Mouse (Mus musculus) cortical plate, adult 2 months (tissue): ENCODE results near the gene Msi2. TPM values are rescaled to one million over a fixed set of nuclear protein-coding genes. Genes with fewer than 3 reads are reported as not detected.

Source experiments
- H3K27ac ChIP-seq: fragments of 200-500 bp; 2 replicates; pipeline ENCODE4 v1.5.1; 2012; ENCODE audit warnings: low read length, control low read depth, inconsistent platforms; ENCODE audit not compliant: insufficient read depth
- H3K4me1 ChIP-seq: fragments of 200-500 bp; 2 replicates; pipeline ENCODE4 v1.6.1; 2011; ENCODE audit warnings: low read length; ENCODE audit not compliant: control insufficient read depth, insufficient read depth
- H3K4me3 ChIP-seq: fragments of 200-500 bp; 2 replicates; pipeline ENCODE4 v1.5.1; 2011; ENCODE audit warnings: mild to moderate bottlenecking, low read length, control low read depth; ENCODE audit not compliant: insufficient read depth
- CTCF ChIP-seq: fragments of 200-500 bp; IDR thresholded peaks from 2 replicates; pipeline ENCODE4 v1.5.1; 2011; ENCODE audit warnings: mild to moderate bottlenecking, control low read depth, low read length; ENCODE audit not compliant: insufficient read depth; ENCODE audit errors: extremely low read depth
- POLR2A ChIP-seq: fragments of 200-500 bp; IDR thresholded peaks from 2 replicates; pipeline ENCODE4 v1.6.1; 2011; ENCODE audit warnings: mild to moderate bottlenecking, low read length, control low read depth; ENCODE audit not compliant: insufficient read depth; ENCODE audit errors: extremely low read depth
- polyA plus RNA-seq: library from polyadenylated mRNA; depleted of rRNA; stranded (reverse); fragments of >200 nt; gene quantifications from 2 replicates; pipeline ENCODE4 v1.2.3, GENCODE M21; 2012

The Msi2 gene
- polyA plus RNA-seq, 1 experiment = 57.5 TPM

DNA sequence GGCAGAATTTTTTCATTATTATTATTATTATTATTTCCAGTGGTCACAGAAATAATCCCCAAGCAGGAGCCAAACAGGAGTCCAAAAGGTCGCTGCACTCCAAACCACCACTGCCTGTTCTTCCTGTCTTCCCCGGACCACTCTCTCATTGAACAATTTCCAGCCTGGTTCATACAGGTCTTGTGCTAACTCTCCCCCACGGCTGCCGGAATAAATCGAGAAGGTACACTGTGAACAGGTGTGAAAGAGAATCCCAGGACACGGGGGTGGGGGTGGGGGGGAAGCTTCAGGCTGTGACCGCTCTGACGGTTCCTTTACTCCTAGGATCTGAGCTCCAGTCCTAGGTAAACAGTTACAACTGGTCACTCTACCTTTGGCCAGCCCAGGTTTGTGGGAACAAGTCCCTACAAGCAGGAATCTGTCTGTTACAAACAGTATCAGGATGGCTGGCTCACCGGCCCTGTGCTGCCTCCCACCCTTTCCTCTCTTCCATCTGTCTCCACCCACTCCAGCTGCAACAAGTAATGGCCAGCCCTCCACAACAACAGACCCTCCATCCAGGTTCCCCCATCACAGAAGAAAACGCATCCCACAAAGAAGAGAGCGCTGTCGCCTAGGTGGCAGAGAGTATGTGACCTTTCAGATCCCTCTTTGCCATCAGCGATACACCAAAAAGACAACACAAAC is 136.1 kb downstream of the Msi2 start:
- no peak for TF ChIP-seq CTCF
- no peak for TF ChIP-seq POLR2A
- Histone ChIP-seq H3K27ac (peak overlapping the region; percentile 60), H3K4me1 (peaks cover 14% of the 10 kb centered on the region), H3K4me3 (no peak overlapping the region)

DNA sequence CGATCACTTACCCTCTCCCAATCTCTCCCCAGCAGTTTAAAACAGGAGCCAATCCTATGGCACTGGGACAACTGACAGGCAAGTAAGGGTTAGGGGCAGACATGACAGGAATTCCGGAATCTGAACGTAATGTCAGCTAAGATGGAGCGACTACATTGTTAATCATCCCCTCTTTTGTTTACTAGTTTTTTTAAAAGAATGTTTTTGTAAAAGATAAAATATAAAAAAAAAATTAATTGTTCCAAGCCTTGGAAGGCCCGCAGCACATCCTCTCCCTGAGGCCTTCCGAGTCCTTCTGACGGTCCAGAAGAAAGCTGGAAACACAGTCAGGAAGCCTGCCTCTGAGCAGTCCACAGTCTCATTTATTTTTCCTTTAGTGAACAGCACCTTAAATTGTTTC is 136.9 kb downstream of the Msi2 start:
- Histone ChIP-seq H3K4me3 (no peak overlapping the region), H3K4me1 (peaks cover 15% of the 10 kb centered on the region), H3K27ac (no peak overlapping the region)
- no peak for TF ChIP-seq POLR2A
- no peak for TF ChIP-seq CTCF

DNA sequence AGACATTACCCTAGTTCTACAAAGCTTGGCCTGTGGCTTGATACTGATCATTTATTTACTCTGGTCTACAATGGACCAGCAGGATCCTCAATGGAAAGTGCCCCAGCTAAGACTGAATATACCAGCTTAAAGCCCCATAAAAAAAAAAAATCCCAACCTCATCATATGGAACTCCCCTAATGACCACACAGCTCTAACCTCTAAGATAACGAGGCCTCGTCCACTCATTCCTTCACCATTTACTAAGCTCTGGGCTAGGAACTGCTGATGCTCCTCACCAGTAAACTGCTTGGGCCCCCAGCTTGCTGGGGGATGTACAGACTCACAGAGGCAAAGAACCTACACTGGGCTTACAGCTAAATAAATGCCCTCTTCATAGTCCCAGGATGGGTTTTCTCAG is 139.6 kb downstream of the Msi2 start:
- no peak overlapping the region for H3K27ac ChIP-seq
- peaks cover 13% of the 10 kb centered on the region for H3K4me1 ChIP-seq
- no peak for TF ChIP-seq CTCF
- TF ChIP-seq POLR2A = no peak
- no peak overlapping the region for H3K4me3 ChIP-seq

DNA sequence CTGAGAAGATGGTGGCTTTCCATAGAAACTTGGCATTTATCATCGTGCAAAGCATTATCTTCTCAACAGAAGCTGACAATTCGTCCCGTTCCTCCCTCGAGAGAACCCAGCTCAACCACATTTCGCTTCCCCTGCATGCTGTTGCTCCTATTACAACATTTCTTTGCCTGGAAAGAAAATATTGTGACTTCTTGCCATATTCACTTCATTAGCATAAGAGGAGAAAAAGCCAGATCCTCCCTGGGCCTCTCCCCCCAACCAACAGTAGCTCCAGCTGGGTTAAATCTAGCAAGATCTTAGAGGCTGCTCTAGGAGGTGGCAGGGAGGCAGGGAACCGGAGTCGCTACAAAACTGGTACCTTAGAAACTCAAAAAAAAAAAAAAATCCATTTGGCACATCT is 141.2 kb downstream of the Msi2 start:
- Histone ChIP-seq H3K4me3 (no peak overlapping the region), H3K27ac (no peak overlapping the region), H3K4me1 (peaks cover 10% of the 10 kb centered on the region; the same call in 1 of the 2 replicates)
- TF ChIP-seq POLR2A (no peak), CTCF (no peak)

DNA sequence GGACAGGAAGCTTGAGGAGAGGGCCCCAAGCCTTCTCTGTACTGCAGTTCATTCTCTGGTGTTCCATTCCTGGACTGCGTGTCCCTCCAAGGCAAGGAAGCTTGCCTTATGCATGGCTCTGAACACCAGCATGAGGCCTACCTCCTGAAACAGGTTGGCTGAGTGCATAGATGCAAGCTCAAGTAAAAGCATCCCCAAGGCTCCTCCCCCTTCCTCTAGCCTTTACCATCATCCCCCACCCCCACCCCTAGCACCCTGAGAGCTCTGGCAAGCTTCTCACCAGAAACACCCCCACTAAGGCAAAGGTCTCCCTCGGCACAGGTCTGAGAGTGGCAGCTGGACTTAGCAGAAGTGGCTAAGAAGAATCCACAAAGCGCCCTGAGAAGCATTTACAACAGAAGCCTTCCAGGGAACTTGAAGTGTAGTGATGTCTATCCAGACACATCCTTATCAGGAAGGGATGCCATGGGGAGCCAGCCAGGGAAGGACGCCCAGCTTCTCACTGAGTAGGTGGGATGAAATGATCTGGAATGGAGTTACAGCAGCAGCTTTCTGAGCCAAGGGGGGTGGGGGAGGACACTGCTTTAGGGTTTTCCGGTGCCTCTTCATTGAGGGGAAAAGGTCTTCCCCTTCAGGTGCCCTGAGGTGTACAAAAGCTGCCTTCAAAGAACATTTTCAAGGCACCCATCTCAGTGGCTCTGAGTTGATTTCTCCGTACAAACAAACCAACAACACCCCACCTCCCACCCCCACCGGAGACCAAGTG is 141.9 kb downstream of the Msi2 start:
- H3K4me1 ChIP-seq = peaks cover 10% of the 10 kb centered on the region; the same call in 1 of the 2 replicates

GRCm38 (mm10) chr11:88574575-88575360 is 143.5 kb downstream of the Msi2 start:
- no peak overlapping the region for H3K27ac ChIP-seq
- peaks cover 12% of the 10 kb centered on the region for H3K4me1 ChIP-seq
- TF ChIP-seq POLR2A (no peak), CTCF (no peak)
- H3K4me3 ChIP-seq = no peak overlapping the region

More for the DNA sequence above, 141.9 kb downstream of the Msi2 start:
- Histone ChIP-seq H3K27ac (no peak overlapping the region), H3K4me3 (no peak overlapping the region)
- TF ChIP-seq CTCF = no peak
- no peak for TF ChIP-seq POLR2A

GRCm38 (mm10) chr11:88573013-88573412 is 145.3 kb downstream of the Msi2 start:
- Histone ChIP-seq H3K4me3 (no peak overlapping the region), H3K27ac (no peak overlapping the region), H3K4me1 (peaks cover 12% of the 10 kb centered on the region)
- no peak for TF ChIP-seq POLR2A
- TF ChIP-seq CTCF = no peak

- no peak for TF ChIP-seq POLR2A
- TF ChIP-seq CTCF = no peak
- Histone ChIP-seq H3K4me1 (peaks cover 11% of the 10 kb centered on the region), H3K27ac (no peak overlapping the region), H3K4me3 (no peak overlapping the region)
Measured at GRCm38 (mm10) chr11:88572461-88572860, 145.9 kb downstream of the Msi2 start.

DNA sequence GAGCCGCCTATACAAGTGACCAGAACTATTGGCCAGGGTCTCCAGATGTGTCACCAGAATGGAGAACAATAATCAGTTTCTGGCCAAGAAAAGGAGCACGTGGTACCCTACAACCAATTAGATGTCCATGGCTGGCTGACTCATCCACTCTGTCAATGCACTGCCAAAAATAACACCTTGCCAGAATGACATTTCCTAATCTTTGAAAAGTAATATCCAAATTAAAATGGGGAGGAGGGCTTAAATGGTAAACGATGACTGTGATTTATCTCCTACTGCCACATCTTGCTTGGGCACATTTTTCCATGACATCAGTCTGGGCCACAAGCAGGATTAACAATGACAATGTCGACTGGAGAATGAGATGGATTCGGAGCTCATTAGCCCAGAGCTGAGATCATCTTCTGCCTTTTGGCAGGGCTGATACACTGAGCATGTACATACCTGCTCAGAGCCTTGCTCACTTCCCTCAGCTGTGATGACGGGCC is 147.6 kb downstream of the Msi2 start:
- Histone ChIP-seq H3K4me1 (peaks cover 5% of the 10 kb centered on the region), H3K4me3 (no peak overlapping the region), H3K27ac (no peak overlapping the region)
- TF ChIP-seq POLR2A = no peak
- no peak for TF ChIP-seq CTCF
